Mouse (Mus musculus) midbrain, embryonic 13.5 days (tissue): ENCODE data around the gene Cxcl17. TPM values are rescaled to one million over a fixed set of nuclear protein-coding genes. Genes with fewer than 3 reads are reported as not detected.

Experiments
- ATAC-seq: fragments of 200-750 bp; cut with Nextera tagmentation; 2 replicates; pipeline ENCODE4 v1.8.0; 2017; ENCODE audit warnings: mild to moderate bottlenecking, moderate TSS enrichment, moderate library complexity
- H3K27ac ChIP-seq: fragments of 300-500 bp; sonication (generic); 2 replicates; pipeline ENCODE4 v1.5.1; 2015; ENCODE audit warnings: inconsistent platforms, mild to moderate bottlenecking, moderate library complexity
- H3K27me3 ChIP-seq: fragments of 300-500 bp; sonication (generic); 2 replicates; pipeline ENCODE4 v1.6.1; 2015; ENCODE audit warnings: mild to moderate bottlenecking, inconsistent platforms
- H3K36me3 ChIP-seq: fragments of 300-500 bp; sonication (generic); 2 replicates; pipeline ENCODE4 v1.6.1; 2015; ENCODE audit warnings: mild to moderate bottlenecking, inconsistent platforms
- H3K4me1 ChIP-seq: fragments of 300-500 bp; sonication (generic); replicated peaks from 2 replicates; pipeline ENCODE4 v1.6.1; 2015; ENCODE audit warnings: inconsistent platforms
- H3K4me2 ChIP-seq: fragments of 300-500 bp; sonication (generic); replicated peaks from 2 replicates; pipeline ENCODE4 v1.6.1; 2015; ENCODE audit warnings: moderate library complexity, mild to moderate bottlenecking, inconsistent platforms
- H3K4me3 ChIP-seq: fragments of 300-500 bp; sonication (generic); replicated peaks from 2 replicates; pipeline ENCODE4 v1.5.1; 2015; ENCODE audit warnings: mild to moderate bottlenecking, inconsistent platforms
- H3K9ac ChIP-seq: fragments of 300-500 bp; sonication (generic); replicated peaks from 2 replicates; pipeline ENCODE4 v1.6.1; 2015; ENCODE audit warnings: mild to moderate bottlenecking, inconsistent platforms
- H3K9me3 ChIP-seq: fragments of 300-500 bp; sonication (generic); 2 replicates; pipeline ENCODE4 v1.6.1; 2016; ENCODE audit warnings: mild to moderate bottlenecking, inconsistent platforms
- WGBS: fragments of 180-500 bp; shearing (Covaris S2); methylation state at CpG from one replicate; pipeline ENCODE4 v1.1.7; 2015; 5-methylcytosine and 5-hydroxymethylcytosine counted together
- polyA plus RNA-seq: library from polyadenylated mRNA; unstranded; fragments of >200 nt; fragmentation: Nextera tagmentation; extraction: Ambion mirVana; gene quantifications from 2 replicates; pipeline ENCODE4 v1.2.1, GENCODE M21; 2015

The Cxcl17 gene
- polyA plus RNA-seq, 1 experiment from 2014 or later: 0.51 TPM

DNA sequence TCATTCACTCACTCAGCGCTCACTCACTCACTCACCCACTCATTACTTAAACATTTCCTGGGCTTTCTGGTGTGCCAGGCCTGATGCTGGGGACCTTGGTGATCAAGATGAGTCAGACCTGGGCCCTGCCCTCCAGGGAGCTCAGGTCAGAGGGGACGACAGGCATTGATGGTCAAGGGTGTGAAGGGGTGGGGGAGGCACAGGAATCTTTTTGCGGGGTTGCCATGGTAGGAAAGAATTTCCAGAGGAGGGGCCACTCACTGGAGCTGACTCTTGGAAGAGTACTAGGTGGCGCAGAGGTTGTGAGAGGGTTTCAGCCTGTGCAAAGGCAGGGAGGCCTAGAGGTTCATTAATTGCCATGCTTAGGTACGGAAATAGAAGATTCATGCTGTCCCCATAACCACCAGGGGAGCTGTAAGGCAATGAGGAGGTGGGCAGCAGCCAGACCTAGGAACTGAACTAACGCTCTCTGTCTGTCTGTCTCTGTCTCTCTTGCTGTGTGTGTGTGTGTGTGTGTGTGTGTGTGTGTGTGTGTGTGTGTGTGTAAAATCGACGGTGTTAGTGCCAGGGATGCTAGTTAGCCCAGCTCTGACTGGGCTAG, 35.5 kb downstream of the Cxcl17 start:
- ATAC-seq: no peak
- Histone ChIP-seq H3K4me3 (peak overlapping the region; percentile 31), H3K36me3 (peaks cover 16% of the 10 kb centered on the region), H3K4me2 (peak overlapping the region; percentile 46), H3K4me1 (peaks cover 25% of the 10 kb centered on the region), H3K27ac (no peak overlapping the region), H3K27me3 (peaks cover 20% of the 10 kb centered on the region), H3K9me3 (no peaks in the 10 kb centered on the region), H3K9ac (no peak overlapping the region)
- WGBS: 41% methylated on average over 6 of the region's 8 CpGs

DNA sequence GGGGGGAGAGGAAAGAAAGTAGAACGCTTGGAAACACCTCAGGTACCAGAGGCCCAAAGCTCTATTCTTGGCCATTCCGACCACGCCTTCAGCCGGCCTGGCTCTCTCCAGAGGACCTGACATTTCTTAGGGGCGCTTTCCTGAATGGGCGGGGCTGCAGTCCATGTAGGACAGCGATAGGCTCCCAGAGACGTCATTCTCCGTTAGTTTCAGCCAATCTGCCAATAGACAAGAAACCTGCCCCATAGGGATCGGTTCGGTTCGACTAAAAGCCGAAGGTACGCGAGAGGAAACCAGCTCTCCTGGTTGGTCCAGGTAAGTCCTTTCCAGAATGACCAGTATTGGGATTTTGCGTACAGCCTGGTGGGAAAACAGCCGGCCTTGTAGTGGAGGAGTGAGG, 36.1 kb downstream of the Cxcl17 start:
- ATAC-seq: peak; percentile 59
- no peak overlapping the region; the same call in 1 of the 2 replicates for H3K9ac ChIP-seq

DNA sequence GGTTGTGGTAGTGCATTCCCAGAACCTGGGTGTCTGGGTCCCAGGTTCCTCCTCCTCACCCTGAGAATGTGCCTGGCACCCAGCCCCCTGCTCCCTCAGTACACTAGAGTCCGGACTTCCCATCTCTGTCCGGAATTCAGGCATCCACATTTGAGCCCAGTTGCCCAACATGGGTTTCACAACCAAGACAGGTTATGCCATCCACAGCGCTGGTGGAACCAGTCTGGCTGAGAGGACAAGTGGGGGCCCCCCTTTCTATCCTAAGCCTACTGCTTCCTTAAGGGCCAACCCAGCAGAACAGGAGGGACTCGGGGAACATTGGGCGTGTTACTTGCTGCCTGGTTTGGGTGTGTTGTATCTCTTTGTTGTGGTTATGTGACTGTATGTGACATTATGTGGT, 40.2 kb downstream of the Cxcl17 start:
- H3K9ac ChIP-seq: no peak overlapping the region
- H3K27me3 ChIP-seq: peaks cover 41% of the 10 kb centered on the region
- H3K4me2 ChIP-seq: no peak overlapping the region
- no peaks in the 10 kb centered on the region for H3K9me3 ChIP-seq
- H3K27ac ChIP-seq: no peak overlapping the region
- no peak for ATAC-seq
- 93% methylated on average over 5 of the region's 5 CpGs for WGBS
- H3K4me1 ChIP-seq: peaks cover 17% of the 10 kb centered on the region
- H3K4me3 ChIP-seq: no peak overlapping the region
- no peaks in the 10 kb centered on the region for H3K36me3 ChIP-seq

More for the DNA sequence above, 36.1 kb downstream of the Cxcl17 start:
- H3K4me2 ChIP-seq: peak overlapping the region; percentile 46
- peak overlapping the region; percentile 31 for H3K4me3 ChIP-seq
- peaks cover 20% of the 10 kb centered on the region for H3K27me3 ChIP-seq
- H3K36me3 ChIP-seq: peaks cover 11% of the 10 kb centered on the region; the same call in 1 of the 2 replicates
- 4% methylated on average over 17 of the region's 17 CpGs for WGBS
- H3K27ac ChIP-seq: no peak overlapping the region
- peaks cover 25% of the 10 kb centered on the region for H3K4me1 ChIP-seq
- no peaks in the 10 kb centered on the region for H3K9me3 ChIP-seq

DNA sequence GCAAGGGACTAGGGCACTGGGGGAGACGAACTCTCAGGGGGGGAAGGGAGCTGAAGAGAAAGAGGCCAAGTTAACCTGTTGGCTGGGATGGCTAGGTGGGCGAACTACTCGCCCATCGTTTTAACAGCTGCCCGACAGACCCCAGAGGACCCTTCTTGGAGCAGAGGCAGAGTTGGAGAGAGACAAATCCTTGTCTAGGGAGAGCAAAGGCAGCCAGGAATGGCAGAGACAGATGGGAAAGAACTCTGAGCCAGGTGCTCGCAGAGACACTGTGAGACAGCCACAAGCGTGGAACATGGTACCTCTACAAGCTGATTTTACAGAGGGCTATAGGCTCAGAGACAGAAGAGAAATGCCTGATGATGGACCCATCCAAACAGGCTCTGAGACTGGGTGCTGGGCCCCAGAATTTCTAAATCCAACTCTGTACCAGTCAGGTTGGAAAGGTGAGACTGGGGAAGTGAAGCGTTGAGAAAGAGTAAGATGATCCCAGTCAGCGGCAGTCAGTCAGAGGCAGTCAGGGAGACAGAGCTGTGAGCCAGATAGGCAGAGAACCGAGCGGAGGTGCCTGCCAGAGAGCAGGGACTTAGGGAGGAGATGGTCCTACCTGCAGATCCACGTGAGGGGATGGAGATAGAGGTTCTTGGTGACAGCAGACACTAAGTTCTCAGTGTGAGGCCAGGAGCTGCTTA, 43.5 kb downstream of the Cxcl17 start, which contains the start of gene Cnfn:
Gene Cnfn (minus strand): TSS at position 667 of the 692 bp plus-strand sequence.
- Histone ChIP-seq H3K9ac (no peak within 1 kb of the TSS), H3K9me3 (no peaks in the 10 kb centered on the region), H3K4me1 (peaks cover 29% of the 10 kb centered on the region), H3K36me3 (peaks cover 5% of the 10 kb centered on the region), H3K4me2 (no peak within 1 kb of the TSS), H3K4me3 (no peak within 1 kb of the TSS), H3K27me3 (peaks cover 45% of the 10 kb centered on the region), H3K27ac (no peak within 1 kb of the TSS)
- WGBS: 50% methylated on average over 12 of the region's 12 CpGs
- no peak for ATAC-seq

DNA sequence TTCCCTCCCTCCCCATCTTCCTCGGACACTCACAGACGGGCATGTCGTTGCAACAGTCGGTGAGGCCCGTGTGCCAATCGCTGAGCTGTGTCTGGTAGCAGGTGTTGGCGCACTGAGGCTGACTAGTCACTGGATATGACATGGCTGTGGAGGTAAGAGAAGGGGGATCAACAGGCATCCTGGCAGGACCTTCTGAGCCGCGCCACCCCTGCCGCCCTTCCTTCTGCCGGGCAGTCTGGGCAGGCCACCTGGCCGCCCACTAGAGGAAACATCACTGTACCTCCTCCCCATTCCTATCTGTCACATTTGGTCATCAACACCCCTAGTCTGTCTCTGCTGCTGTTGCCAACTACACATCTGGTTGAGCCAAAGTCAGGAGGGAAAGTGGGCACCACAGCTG, 44.4 kb downstream of the Cxcl17 start:
- Histone ChIP-seq H3K27ac (no peak overlapping the region), H3K9me3 (no peaks in the 10 kb centered on the region), H3K4me3 (no peak overlapping the region), H3K27me3 (peaks cover 45% of the 10 kb centered on the region), H3K4me2 (no peak overlapping the region), H3K36me3 (peaks cover 14% of the 10 kb centered on the region), H3K4me1 (peaks cover 27% of the 10 kb centered on the region), H3K9ac (no peak overlapping the region)
- WGBS: 24% methylated on average over 12 of the region's 12 CpGs
- ATAC-seq: no peak

DNA sequence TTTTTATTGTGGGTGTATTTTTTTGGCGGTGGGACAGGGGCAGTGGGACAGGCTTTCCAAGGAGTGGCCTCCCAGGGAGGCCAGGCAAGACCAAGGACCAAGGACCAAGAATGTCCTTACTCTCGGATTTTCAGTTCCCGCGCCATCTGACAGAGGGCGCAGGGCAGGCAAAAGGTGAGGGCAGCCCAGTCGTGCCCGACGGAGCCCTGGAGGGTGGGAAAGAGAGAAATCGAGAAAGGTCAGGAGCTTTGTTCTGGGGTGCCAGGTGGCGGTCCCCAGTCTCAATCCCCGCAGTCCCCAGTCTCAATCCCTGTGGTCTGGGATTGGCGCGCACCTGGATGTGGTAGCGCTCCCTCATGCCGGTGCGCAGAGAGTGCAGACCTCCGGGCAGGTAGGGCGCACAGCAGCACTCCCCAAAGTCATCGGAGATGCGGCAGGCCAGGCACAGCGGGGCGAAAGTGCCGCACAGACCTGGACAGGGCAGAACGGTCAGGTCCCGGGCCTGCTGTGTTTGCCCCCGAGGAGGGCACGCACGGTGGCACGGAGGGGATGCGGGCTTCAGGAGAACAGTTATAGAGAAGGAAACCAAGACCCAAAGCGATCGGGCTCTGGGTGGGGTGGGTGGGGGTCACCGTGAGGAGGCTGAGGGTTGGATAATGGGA, 44.9 kb downstream of the Cxcl17 start:
- H3K27me3 ChIP-seq: peaks cover 45% of the 10 kb centered on the region
- H3K9ac ChIP-seq: no peak overlapping the region; the same call in 1 of the 2 replicates
- 3% methylated on average over 33 of the region's 33 CpGs for WGBS
- H3K36me3 ChIP-seq: peaks cover 20% of the 10 kb centered on the region
- no peak overlapping the region for H3K27ac ChIP-seq
- peak; percentile 15; the same call in 1 of the 2 replicates for ATAC-seq
- no peak overlapping the region; the same call in 1 of the 2 replicates for H3K4me2 ChIP-seq
- peaks cover 27% of the 10 kb centered on the region for H3K4me1 ChIP-seq
- H3K9me3 ChIP-seq: no peaks in the 10 kb centered on the region
- H3K4me3 ChIP-seq: peak overlapping the region; percentile 9; the same call in 1 of the 2 replicates

DNA sequence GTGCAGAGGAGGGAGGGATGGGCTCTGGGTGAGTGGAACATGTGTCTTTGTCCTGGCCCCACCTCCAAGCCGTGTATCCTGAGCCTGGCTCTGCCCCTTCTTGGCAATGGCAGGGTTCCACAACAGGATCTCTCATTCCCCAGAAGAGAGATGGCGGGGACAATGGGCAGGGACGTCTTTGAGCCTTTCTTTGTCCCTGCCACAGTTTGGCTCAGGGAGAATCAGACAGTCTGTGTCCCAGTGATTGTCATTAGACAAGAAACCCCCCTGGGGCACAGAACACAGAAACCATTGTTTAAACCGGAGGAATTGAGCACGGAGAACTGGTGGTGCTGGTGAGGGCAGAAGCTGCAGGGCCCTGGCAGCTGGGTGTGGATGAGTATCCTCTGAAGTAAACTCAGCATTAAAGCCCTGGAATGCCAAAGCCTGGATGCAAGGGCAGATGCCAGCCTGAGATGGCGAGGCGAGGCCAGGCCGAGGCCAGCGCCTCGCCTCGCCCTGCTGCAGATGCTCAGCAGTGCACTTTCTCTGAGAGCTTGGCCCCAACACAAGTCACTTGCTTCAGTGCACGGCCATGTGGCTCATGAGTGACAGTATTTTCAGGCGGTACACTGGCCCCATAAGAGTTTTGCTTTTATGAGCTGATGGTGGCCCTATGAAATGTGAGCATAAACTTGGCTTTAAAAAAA, 46.6 kb downstream of the Cxcl17 start:
- 15% methylated on average over 13 of the region's 13 CpGs for WGBS
- Histone ChIP-seq H3K9me3 (no peaks in the 10 kb centered on the region), H3K4me2 (peak overlapping the region; percentile 14; the same call in 1 of the 2 replicates), H3K9ac (peak overlapping the region; percentile 1), H3K27ac (peak overlapping the region; percentile 57), H3K4me3 (no peak overlapping the region), H3K36me3 (peaks cover 34% of the 10 kb centered on the region), H3K4me1 (peaks cover 27% of the 10 kb centered on the region), H3K27me3 (peaks cover 45% of the 10 kb centered on the region)
- ATAC-seq: peak; percentile 69

DNA sequence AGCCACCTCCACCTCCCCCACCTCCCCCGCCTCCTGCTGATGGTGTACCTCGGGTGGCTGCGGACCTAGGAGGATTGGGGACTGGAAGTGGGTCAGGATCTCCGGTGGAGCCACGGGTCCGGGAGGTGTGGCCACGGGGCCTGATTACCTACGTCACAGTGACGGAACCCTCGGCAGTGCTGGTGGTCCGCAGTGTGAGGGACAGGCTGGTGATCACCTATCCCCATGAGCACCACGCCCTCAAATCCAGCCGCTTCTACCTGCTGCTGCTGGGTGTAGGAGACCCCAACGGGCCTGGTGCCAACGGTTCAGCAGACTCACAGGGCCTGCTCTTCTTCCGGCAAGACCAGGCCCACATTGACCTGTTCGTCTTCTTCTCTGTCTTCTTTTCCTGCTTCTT, 49.1 kb downstream of the Cxcl17 start:
- whole genome bisulfite sequencing: 95% methylated on average over 17 of the region's 17 CpGs
- Histone ChIP-seq H3K36me3 (peaks cover 59% of the 10 kb centered on the region), H3K27me3 (peaks cover 24% of the 10 kb centered on the region), H3K4me2 (no peak overlapping the region), H3K9ac (no peak overlapping the region), H3K4me1 (peaks cover 30% of the 10 kb centered on the region), H3K4me3 (no peak overlapping the region), H3K27ac (no peak overlapping the region), H3K9me3 (no peaks in the 10 kb centered on the region)
- ATAC-seq: no peak

DNA sequence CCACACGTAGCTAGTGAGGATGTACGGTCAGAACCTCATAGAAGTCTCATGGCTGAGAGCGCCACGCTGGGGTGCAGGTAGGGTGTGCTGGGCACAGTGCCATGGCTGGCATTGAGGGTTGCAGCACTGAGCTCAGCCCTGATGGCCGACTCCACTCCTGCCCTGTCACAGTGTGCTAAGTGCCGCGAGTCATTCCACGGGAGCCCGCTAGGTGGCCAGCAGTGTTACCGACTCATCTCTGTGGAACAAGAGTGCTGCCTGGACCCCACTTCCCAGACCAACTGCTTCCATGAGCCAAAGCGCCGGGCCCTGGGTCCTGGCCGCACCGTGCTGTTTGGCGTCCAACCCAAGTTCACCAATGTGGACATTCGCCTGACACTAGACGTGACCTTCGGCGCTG, 49.5 kb downstream of the Cxcl17 start:
- Histone ChIP-seq H3K4me2 (no peak overlapping the region), H3K36me3 (peaks cover 64% of the 10 kb centered on the region), H3K9ac (no peak overlapping the region), H3K4me1 (peaks cover 33% of the 10 kb centered on the region), H3K4me3 (no peak overlapping the region), H3K27me3 (peaks cover 19% of the 10 kb centered on the region), H3K9me3 (no peaks in the 10 kb centered on the region), H3K27ac (no peak overlapping the region)
- 91% methylated on average over 19 of the region's 19 CpGs for WGBS
- no peak for ATAC-seq

DNA sequence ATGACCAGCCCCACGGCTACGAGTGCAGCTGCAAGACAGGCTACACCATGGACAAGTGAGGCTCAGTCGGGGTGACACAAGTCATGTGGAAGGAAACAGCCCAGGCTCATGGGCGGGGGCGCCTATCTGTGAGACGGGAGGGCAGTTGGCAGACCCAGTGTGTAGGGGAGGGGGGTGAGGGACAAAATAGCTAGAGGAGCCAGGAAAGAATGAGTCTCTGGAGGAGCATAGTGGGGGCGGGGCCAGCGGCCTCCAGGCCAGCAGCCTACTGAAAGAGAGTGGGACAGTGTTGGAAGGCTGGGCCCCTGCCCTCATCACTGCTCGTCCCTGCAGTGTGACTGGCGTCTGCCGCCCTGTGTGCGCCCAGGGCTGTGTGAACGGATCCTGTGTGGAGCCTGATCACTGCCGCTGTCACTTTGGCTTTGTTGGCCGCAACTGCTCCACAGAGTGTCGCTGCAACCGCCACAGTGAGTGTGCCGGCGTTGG, 53.9 kb downstream of the Cxcl17 start:
- Histone ChIP-seq H3K9me3 (no peaks in the 10 kb centered on the region), H3K9ac (no peak overlapping the region), H3K27ac (peak overlapping the region; percentile 53; the same call in 1 of the 2 replicates), H3K4me1 (0 out of 2 replicates have a peak, but pooled peaks cover 6% of the 10 kb centered on the region), H3K27me3 (no peaks in the 10 kb centered on the region), H3K4me2 (no peak overlapping the region), H3K4me3 (no peak overlapping the region), H3K36me3 (peaks cover 93% of the 10 kb centered on the region)
- ATAC-seq: peak; percentile 53
- 71% methylated on average over 19 of the region's 19 CpGs for WGBS
